In genomic region chr1:38411106-38411505, GRCm38 (mm10) we compare ENCODE assay signal across 22 mouse cellular contexts.
DNase-seq lines count a peak whose midpoint lies in the region; ATAC-seq lines count a peak whose summit lies in the region.
"Had no signal": no experiment of that assay in that cellular context is flagged by ENCODE, and none has a peak within 500 bp of the region (broad histone marks: within the 10 kb centered on the region; RNA-seq: fewer than 3 reads in every experiment).

No protein-coding gene starts in this region.

- no peak overlapping the region for H3K9ac ChIP-seq in forebrain, embryonic 15.5 days (replicated peaks)
- peak overlapping the region; percentile 14; the same call in 1 of the 2 replicates for H3K9ac ChIP-seq in hindbrain, embryonic 14.5 days
- H3K9ac ChIP-seq in midbrain, embryonic 14.5 days (replicated peaks; ENCODE audit: low read length) = no peak overlapping the region
- H3K9ac ChIP-seq: embryonic facial prominence, embryonic 15.5 days; heart, embryonic 13.5 days; limb, embryonic 13.5 days; liver, embryonic 12.5 days had no signal

- no peak overlapping the region for H3K4me2 ChIP-seq in forebrain, embryonic 15.5 days (replicated peaks)
- H3K4me2 ChIP-seq in hindbrain, embryonic 14.5 days (replicated peaks) = no peak overlapping the region
- no peak overlapping the region for H3K4me2 ChIP-seq in midbrain, embryonic 14.5 days (ENCODE audit: low read length)
- H3K4me2 ChIP-seq: embryonic facial prominence, embryonic 15.5 days; heart, embryonic 13.5 days; limb, embryonic 13.5 days; liver, embryonic 12.5 days had no signal

- no peaks in the 10 kb centered on the region for H3K27me3 ChIP-seq in forebrain, embryonic 15.5 days
- H3K27me3 ChIP-seq in hindbrain, embryonic 14.5 days (ENCODE audit: control insufficient read depth, insufficient read depth, low read length) = no peaks in the 10 kb centered on the region
- no peaks in the 10 kb centered on the region for H3K27me3 ChIP-seq in midbrain, embryonic 14.5 days (ENCODE audit: control insufficient read depth, insufficient read depth, low read length)
- H3K27me3 ChIP-seq: embryonic facial prominence, embryonic 15.5 days; heart, embryonic 13.5 days; limb, embryonic 13.5 days; liver, embryonic 12.5 days had no signal

- DNase-seq in heart, adult 11 months = peak; percentile 54
- DNase-seq in heart, adult 8-10 months (ENCODE audit: low spot score) = no peak
- DNase-seq in hindbrain, embryonic 14.5 days (ENCODE audit: low spot score) = no peak
- no peak for DNase-seq in midbrain, embryonic 14.5 days
- no peak for DNase-seq in kidney, postnatal 4 days
- no peak for DNase-seq in spleen, adult 12 weeks (ENCODE audit: low spot score)
- DNase-seq in kidney, postnatal 10 days = no peak
- DNase-seq: adrenal gland, postnatal 14 days; gastrocnemius, postnatal 10 days; kidney, adult 2 months; lung, adult 18-20 months; lung, postnatal 10 days; thymus, adult 18-20 months; thymus, postnatal 36 days had no signal

- H3K4me1 ChIP-seq in forebrain, embryonic 15.5 days = peaks cover 22% of the 10 kb centered on the region
- H3K4me1 ChIP-seq in hindbrain, embryonic 14.5 days (replicated peaks; ENCODE audit: control insufficient read depth, insufficient read depth, low read length) = peaks cover 21% of the 10 kb centered on the region
- peaks cover 22% of the 10 kb centered on the region for H3K4me1 ChIP-seq in midbrain, embryonic 14.5 days (ENCODE audit: control insufficient read depth, insufficient read depth, low read length)
- H3K4me1 ChIP-seq: liver, embryonic 12.5 days had no signal

- no peaks in the 10 kb centered on the region for H3K9me3 ChIP-seq in forebrain, embryonic 15.5 days
- no peaks in the 10 kb centered on the region for H3K9me3 ChIP-seq in hindbrain, embryonic 14.5 days (ENCODE audit: control insufficient read depth, low read length)
- no peaks in the 10 kb centered on the region for H3K9me3 ChIP-seq in midbrain, embryonic 14.5 days (ENCODE audit: control insufficient read depth, low read length)
- H3K9me3 ChIP-seq: embryonic facial prominence, embryonic 15.5 days; heart, embryonic 13.5 days; limb, embryonic 13.5 days; liver, embryonic 12.5 days had no signal

- no peaks in the 10 kb centered on the region for H3K36me3 ChIP-seq in forebrain, embryonic 15.5 days
- no peaks in the 10 kb centered on the region for H3K36me3 ChIP-seq in hindbrain, embryonic 14.5 days (replicated peaks; ENCODE audit: control insufficient read depth, insufficient read depth)
- H3K36me3 ChIP-seq in midbrain, embryonic 14.5 days (ENCODE audit: control insufficient read depth, insufficient read depth, low read length) = no peaks in the 10 kb centered on the region
- H3K36me3 ChIP-seq: embryonic facial prominence, embryonic 15.5 days; heart, embryonic 13.5 days; liver, embryonic 12.5 days had no signal

- ATAC-seq in forebrain, embryonic 15.5 days (replicated peaks) = 0 out of 2 replicates have a peak, but pooled peaks have one; percentile 23
- ATAC-seq in hindbrain, embryonic 14.5 days (ENCODE audit: low FRiP score) = no peak
- no peak for ATAC-seq in midbrain, embryonic 14.5 days (ENCODE audit: low FRiP score, low TSS enrichment)
- ATAC-seq: CD4-positive, CD25-positive, alpha-beta regulatory T cell, adult 4 months; inflammation-experienced regulatory T-cells, adult 6 months; liver, embryonic 12.5 days had no signal

- WGBS in forebrain, embryonic 15.5 days = 48% methylated on average over 4 of the region's 4 CpGs
- 58% methylated on average over 4 of the region's 4 CpGs for WGBS in hindbrain, embryonic 14.5 days
- WGBS in midbrain, embryonic 14.5 days = 56% methylated on average over 4 of the region's 4 CpGs

- peak overlapping the region; percentile 71 for H3K27ac ChIP-seq in forebrain, embryonic 15.5 days (replicated peaks)
- H3K27ac ChIP-seq in hindbrain, embryonic 14.5 days = peak overlapping the region; percentile 75
- peak overlapping the region; percentile 77 for H3K27ac ChIP-seq in midbrain, embryonic 14.5 days (replicated peaks; ENCODE audit: low read depth, low read length)
- H3K27ac ChIP-seq: embryonic facial prominence, embryonic 15.5 days; heart, embryonic 13.5 days; kidney, postnatal 0 days; limb, embryonic 13.5 days; liver, embryonic 12.5 days had no signal

- no peak overlapping the region for H3K4me3 ChIP-seq in forebrain, embryonic 15.5 days
- H3K4me3 ChIP-seq in hindbrain, embryonic 14.5 days (replicated peaks; ENCODE audit: low read length) = no peak overlapping the region
- no peak overlapping the region for H3K4me3 ChIP-seq in midbrain, embryonic 14.5 days (replicated peaks; ENCODE audit: low read depth, low read length)
- H3K4me3 ChIP-seq: embryonic facial prominence, embryonic 15.5 days; heart, embryonic 13.5 days; limb, embryonic 13.5 days; liver, embryonic 12.5 days had no signal
